Mouse (Mus musculus): ENCODE data around the gene Sct.

- no peak for TF ChIP-seq POLR2A (IDR thresholded peaks at IDR 0.05; ENCODE audit: low read depth, low read length)
- TF ChIP-seq BHLHE40 (IDR thresholded peaks at IDR 0.05; ENCODE audit: low read depth, low read length), result no peak
- no peak for TF ChIP-seq CTCF (conservative IDR thresholded peaks at IDR 0.05 in 1 of 2, IDR thresholded peaks at IDR 0.05 in 1 of 2; ENCODE audit: low read depth in 2 of 2, low read length in 2 of 2)
- TF ChIP-seq ZC3H11A (IDR thresholded peaks at IDR 0.05; ENCODE audit: low read depth, low read length), result no peak
- no peak for TF ChIP-seq NRF1 (IDR thresholded peaks at IDR 0.05; ENCODE audit: low read depth, low read length)
- TF ChIP-seq EP300 (IDR thresholded peaks at IDR 0.05; ENCODE audit: low read length), result no peak
- no peak for TF ChIP-seq MXI1 (IDR thresholded peaks at IDR 0.05; ENCODE audit: low read depth, low read length)
- no peak for TF ChIP-seq TCF12 (IDR thresholded peaks at IDR 0.05; ENCODE audit: low read depth, low read length)
- no peak for TF ChIP-seq GABPA (IDR thresholded peaks at IDR 0.05; ENCODE audit: insufficient replicate concordance, low read depth, low read length)
- TF ChIP-seq SMC3 (IDR thresholded peaks at IDR 0.05; ENCODE audit: low read depth, low read length), result no peak
- TF ChIP-seq CHD1 (IDR thresholded peaks at IDR 0.05; ENCODE audit: low read depth, low read length), result no peak
- TF ChIP-seq ETS1 (conservative IDR thresholded peaks at IDR 0.05; ENCODE audit: low read depth, low read length), result no peak
Measured at GRCm38 (mm10) chr7:141315076-141315475, 36.1 kb upstream of the Sct start.
